Mouse (Mus musculus) granulocyte monocyte progenitor cell, adult 5-6 weeks (primary cell): Measurements from ENCODE around the gene Mfsd4b3. TPM values are rescaled to one million over a fixed set of nuclear protein-coding genes. Genes with fewer than 3 reads are reported as not detected.
"Not testable (repeated sequence)": the region's sequence is repeated elsewhere in the genome, so short reads cannot be mapped to it uniquely, and the experiment has no call there.

Source experiments
- ATAC-seq: replicated peaks from 2 replicates; pipeline ENCODE4 v1.8.0; 2016; ENCODE audit warnings: mild to moderate bottlenecking, moderate TSS enrichment, inconsistent platforms; ENCODE audit not compliant: poor library complexity, severe bottlenecking
- total RNA-seq, 2 experiments: library from RNA; stranded (forward) in 1 of 2; stranded (reverse) in 1 of 2; fragments of 200-712, 200-1000 nt in 1 of 2; fragments of >200 nt in 1 of 2; fragmentation: Nextera tagmentation in 1 of 2; gene quantifications; 2 replicates each; pipeline ENCODE4 v1.2.3; 2014 to 2017

The Mfsd4b3 gene
- total RNA-seq, 2 experiments from 2014 or later: 0.57 TPM; not detected in 1

DNA sequence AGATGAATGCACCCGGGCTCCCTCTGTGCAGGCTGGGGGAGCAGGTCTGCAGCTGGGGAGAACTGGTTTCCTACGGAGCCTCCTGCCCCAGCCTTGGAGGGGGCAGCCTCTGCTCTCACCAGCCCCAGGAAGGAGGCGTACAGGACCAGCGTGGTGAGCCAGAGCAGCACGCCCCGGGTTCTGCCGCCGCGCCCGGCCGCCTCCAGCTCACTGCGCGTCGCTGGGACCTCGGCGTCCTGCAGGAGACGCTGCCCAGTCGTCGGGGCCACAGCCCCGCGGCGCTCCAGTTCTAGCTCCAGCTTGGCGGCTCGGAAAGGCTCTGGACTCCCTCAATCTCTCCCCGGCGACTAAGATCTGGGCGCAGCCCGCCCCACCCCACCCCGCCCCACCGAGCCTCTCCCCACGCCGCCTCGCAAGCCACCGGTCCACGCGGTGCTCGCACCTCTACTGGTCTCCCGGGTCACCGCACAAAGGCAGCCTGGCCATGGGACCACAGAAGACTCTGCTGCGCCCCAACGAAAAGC lies 33.3 kb downstream of the Mfsd4b3 start, which contains the start of gene Mfsd4b2:
Gene Mfsd4b2 (minus strand): TSS at position 308 of the 524 bp plus-strand sequence.
- ATAC-seq: peak; percentile 53

DNA sequence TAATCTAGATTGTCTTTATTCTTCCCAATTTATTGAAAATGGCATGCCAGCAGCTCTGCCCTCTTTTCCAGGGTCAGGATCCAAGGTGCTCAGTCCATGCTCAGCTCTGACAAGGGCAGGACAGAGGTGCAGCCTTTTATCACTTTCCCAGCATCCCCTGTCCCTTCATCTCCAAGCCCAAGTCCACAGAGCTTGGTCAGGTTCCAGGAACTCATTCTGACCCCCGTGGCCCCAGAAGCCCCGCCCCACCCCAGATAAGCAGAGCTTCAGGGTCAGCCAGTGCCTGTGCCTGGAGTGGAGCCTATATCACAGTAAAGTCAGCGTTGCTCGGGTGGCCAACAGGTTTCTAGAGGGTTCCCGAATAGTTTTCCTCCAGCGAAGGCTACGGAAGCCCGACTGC lies 35.4 kb downstream of the Mfsd4b3 start:
- ATAC-seq: not testable (repeated sequence)

DNA sequence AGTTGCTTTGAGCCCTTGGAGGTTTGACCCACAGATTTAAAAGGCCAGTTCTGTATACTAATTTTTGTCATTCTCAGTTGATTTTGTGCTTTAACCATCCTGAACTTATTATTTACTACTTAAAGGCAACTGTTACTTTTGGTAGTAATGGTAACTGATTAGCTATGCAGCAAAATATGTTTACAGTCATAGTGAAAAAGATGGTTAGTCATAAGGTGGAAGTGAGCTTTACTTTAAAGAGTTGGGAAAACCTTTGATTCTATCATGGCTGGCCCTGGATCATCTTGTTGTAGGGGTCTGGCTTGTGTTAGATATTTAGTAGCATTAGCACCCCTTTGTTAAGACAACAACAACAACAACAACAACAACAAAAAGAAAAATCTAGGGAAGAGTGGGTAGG lies 47.3 kb downstream of the Mfsd4b3 start:
- ATAC-seq: no peak

DNA sequence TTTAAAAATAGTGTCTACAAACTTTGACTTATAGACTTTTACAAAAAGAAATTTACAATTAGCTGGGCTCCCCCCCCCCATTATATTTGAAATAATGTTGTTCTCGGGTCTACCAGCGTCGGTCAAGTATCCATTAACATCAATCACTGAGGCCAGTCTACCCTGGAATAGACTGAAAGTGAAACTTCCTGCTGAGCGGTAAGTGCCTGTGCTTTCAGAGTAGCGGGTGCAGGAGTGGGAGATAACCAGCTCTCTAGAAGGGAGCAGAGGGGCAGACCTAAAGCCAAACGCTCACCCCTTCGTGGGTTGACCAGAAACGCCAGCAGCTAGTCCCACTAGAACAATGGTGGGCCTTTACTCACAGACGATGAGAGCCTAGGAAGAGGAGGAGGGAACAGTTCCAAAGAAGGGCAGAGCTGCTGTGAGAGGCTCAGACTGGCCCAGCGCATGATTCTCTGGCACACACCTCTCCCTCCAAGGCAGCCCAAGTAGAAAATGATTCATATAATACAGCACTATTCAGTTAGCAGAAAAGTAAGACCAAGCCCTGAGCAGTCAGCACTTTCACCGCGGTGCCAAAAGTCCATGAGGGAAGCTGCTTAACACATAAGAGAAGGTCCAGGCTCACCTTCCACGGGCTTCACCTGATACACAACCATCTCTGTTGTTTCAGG lies 51.0 kb downstream of the Mfsd4b3 start:
- ATAC-seq: peak; percentile 55

DNA sequence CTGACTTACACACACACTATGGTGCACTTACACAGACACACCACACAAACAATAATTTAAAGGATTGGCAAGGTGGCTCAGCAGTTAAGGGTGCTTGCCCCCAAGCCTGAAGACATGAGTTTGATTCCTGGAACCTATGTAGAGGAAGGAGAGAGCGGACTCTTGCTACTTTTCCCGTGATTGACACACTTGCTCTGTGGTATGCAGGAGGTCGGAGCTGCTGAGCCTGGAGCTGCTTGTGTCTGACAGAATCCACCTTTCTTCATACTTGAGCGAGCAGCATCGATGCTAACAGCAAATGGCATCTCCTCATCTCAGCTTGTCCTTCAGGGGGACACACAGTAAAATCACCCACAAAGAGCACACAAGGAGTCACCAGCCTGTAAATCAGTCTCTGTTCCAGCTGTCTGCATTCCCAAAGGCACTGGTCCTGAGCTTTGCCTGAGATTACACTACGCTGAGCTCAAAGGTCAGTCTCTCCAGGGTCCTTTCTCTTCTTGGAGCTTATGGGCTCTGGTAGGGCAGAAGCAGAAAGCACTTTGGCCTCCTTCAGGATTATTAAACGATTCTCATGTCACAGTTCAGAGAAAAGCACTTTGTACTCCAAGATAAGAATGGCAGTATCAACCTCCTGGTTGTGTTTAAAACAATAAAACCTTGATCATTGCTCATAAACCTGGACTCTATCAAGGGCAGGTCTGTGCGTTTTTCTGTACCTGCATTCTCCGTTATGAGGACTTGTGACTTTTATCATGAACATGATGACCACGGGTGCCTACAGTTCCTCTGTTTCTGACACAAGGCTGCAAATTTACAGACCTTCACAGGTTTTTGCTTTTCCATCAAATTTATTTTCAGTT lies 52.9 kb downstream of the Mfsd4b3 start:
- no peak for ATAC-seq

DNA sequence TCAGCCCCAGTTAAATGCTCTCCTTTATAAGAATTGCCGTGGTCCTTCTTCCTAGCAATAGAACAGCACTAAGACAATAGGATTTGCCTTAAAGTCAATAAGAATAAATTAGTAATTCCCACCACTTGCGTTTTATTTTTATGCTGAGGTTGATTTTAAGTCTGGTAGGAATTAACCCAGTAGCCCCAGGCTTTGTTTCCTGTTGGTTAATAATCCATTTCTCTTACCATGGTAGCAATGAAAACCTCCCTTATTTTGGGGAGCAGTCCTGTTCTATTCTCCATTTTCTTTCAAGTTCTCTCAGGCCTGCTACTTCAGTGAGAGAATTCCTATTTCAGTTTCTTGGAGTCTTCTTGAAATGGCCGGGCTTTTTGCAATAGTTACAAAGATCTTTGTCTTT lies 55.8 kb downstream of the Mfsd4b3 start:
- no peak for ATAC-seq

DNA sequence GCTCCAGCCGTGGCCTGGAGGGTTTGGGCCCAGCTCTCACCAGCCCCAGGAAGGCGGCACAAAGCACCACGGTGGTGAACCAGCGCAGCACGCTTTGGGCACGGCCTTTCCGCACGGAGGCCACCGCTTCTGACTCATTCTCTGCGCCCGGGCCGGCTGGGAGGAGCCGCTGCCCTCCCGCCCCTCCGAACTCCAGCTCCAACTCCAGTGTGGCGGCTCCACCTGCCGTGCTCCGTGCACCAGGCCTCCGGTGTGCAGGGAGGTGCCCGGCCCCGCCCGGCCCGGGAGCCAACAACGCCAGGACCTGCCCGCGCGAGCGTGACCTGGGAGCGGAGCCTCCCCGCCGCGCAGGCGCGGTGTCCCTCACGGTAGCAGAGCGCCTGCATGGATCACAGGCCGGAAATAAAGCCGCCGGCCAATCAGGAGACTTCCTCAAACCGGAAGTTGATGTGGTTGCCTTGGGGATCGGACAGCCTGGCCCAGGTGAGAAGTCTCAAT lies 61.0 kb downstream of the Mfsd4b3 start, which contains the start of gene Mfsd4b4:
Gene Mfsd4b4 (minus strand): TSS at position 365 of the 498 bp plus-strand sequence.
- ATAC-seq: peak; percentile 89

Other genes starting within 250 kb of the Mfsd4b3 start
- gene Rev3l, start 228.0 kb downstream of the Mfsd4b3 start, total RNA-seq (2014; fragmentation: Nextera tagmentation): 39.8 and 47.6 TPM in 2 replicates
- gene Rev3l, start 228.0 kb downstream of the Mfsd4b3 start, total RNA-seq (2017): 23.5 and 37.2 TPM in 2 replicates
- 10.0 and 13.4 TPM in 2 replicates for gene Mfsd4b4, start 60.9 kb downstream of the Mfsd4b3 start, total RNA-seq (2014; fragmentation: Nextera tagmentation)
- gene Mfsd4b4, start 60.9 kb downstream of the Mfsd4b3 start, total RNA-seq (2017): 5.6 and 8.2 TPM in 2 replicates
- not detected in 2 replicates for gene Mfsd4b2, start 33.2 kb downstream of the Mfsd4b3 start, total RNA-seq (2014; fragmentation: Nextera tagmentation)
- not detected in 2 replicates for gene Mfsd4b2, start 33.2 kb downstream of the Mfsd4b3 start, total RNA-seq (2017)
- 1.4 TPM in 1 of 2 replicates, not detected in the other for gene Mfsd4b5, start 26.5 kb upstream of the Mfsd4b3 start, total RNA-seq (2014; fragmentation: Nextera tagmentation)
- 0.15 and 0.82 TPM in 2 replicates for gene Mfsd4b5, start 26.5 kb upstream of the Mfsd4b3 start, total RNA-seq (2017)
- gene Mfsd4b1, start 65.1 kb upstream of the Mfsd4b3 start, total RNA-seq (2014; fragmentation: Nextera tagmentation): not detected in 2 replicates
- 0.13 TPM in 1 of 2 replicates, not detected in the other for gene Mfsd4b1, start 65.1 kb upstream of the Mfsd4b3 start, total RNA-seq (2017)
- 30.2 and 37.9 TPM in 2 replicates for gene Slc16a10, start 182.1 kb upstream of the Mfsd4b3 start, total RNA-seq (2014; fragmentation: Nextera tagmentation)
- 21.4 and 29.6 TPM in 2 replicates for gene Slc16a10, start 182.1 kb upstream of the Mfsd4b3 start, total RNA-seq (2017)